Mouse (Mus musculus) liver, embryonic 14.5 days (tissue): ENCODE data around the gene Ctf2.

Source experiments
- CTCF ChIP-seq: IDR thresholded peaks from 2 replicates; pipeline ENCODE4 v1.5.1; 2016; ENCODE audit warnings: antibody characterized with exemption, low read depth, control low read depth
- EP300 ChIP-seq: IDR thresholded peaks from 2 replicates; pipeline ENCODE4 v1.6.1; 2016; ENCODE audit warnings: antibody characterized with exemption, low read depth

GRCm38 (mm10) chr7:127778350-127778749 is 46.4 kb upstream of the Ctf2 start:
- TF ChIP-seq EP300: no peak
- no peak for TF ChIP-seq CTCF
